Mouse (Mus musculus): ENCODE measurements around the gene Gng2. TPM values are rescaled to one million over a fixed set of nuclear protein-coding genes. Genes with fewer than 3 reads are reported as not detected.

Gene Gng2
- total and polyA plus RNA-seq, 3 experiments, result 11.7 to 14.9 (median 13.0) TPM

- Histone ChIP-seq H3K9ac (ENCODE audit: low read depth, low read length) (no peak overlapping the region), H3K4me3 (no peak overlapping the region), H3K79me2 (replicated peaks; ENCODE audit: control insufficient read depth, insufficient read depth, low read length) (no peaks in the 10 kb centered on the region), H3K4me1 (ENCODE audit: control insufficient read depth, insufficient read depth, low read length) (no peaks in the 10 kb centered on the region), H3K27me3 (ENCODE audit: control insufficient read depth, insufficient read depth, low read length) (no peaks in the 10 kb centered on the region), H3K36me3 (ENCODE audit: control insufficient read depth, insufficient read depth, low read length) (no peaks in the 10 kb centered on the region), H3K27ac (no peak overlapping the region)
- WGBS, result 78% methylated on average over 3 of the region's 3 CpGs
- TF ChIP-seq POLR2A (IDR thresholded peaks at IDR 0.05; ENCODE audit: insufficient read depth, low read depth, low read length) (no peak), EP300 (IDR thresholded peaks at IDR 0.05; ENCODE audit: insufficient read depth, low read depth, low read length) (no peak), CTCF (IDR thresholded peaks at IDR 0.05) (no peak)
- intact Hi-C loops (cut with DNase I), result no loop called here
- DNase-seq, result no peak
These were observed 141.1 kb downstream of the Gng2 start for GRCm38 (mm10) chr14:19836289-19836688.

DNA sequence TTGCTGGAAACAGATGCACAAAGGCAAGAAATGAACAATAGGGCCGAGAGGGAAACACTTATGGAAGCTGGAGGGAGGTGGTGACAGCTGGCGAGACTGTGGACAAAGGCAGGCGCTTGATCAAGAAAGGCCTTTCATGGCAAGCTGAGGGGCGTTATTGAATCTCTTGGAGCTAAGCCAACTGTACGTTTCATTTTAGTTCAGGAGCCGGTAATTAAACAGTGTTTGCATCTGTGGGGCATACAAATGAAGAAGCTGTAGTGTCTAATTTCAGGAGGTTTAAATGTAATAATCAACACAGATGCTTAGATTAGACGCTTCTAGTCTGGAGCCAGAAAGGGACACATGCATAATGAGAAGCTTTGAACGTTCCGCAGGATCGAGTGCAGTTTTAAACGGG lies 151.9 kb downstream of the Gng2 start:
- Histone ChIP-seq H3K4me3 (no peak overlapping the region), H3K9ac (ENCODE audit: low read depth, low read length) (no peak overlapping the region), H3K79me2 (replicated peaks; ENCODE audit: control insufficient read depth, insufficient read depth, low read length) (no peaks in the 10 kb centered on the region), H3K36me3 (ENCODE audit: control insufficient read depth, insufficient read depth, low read length) (peaks cover 3% of the 10 kb centered on the region), H3K4me1 (ENCODE audit: control insufficient read depth, insufficient read depth, low read length) (peaks cover 1% of the 10 kb centered on the region), H3K27ac (no peak overlapping the region), H3K27me3 (ENCODE audit: control insufficient read depth, insufficient read depth, low read length) (no peaks in the 10 kb centered on the region)
- DNase-seq, result no peak
- TF ChIP-seq EP300 (IDR thresholded peaks at IDR 0.05; ENCODE audit: insufficient read depth, low read depth, low read length) (no peak), POLR2A (IDR thresholded peaks at IDR 0.05; ENCODE audit: insufficient read depth, low read depth, low read length) (no peak), CTCF (IDR thresholded peaks at IDR 0.05) (no peak)
- WGBS, result 57% methylated on average over 11 of the region's 11 CpGs
- intact Hi-C loops (cut with DNase I), result no loop called here

- intact Hi-C loops (cut with DNase I), result no loop called here
- peak; percentile 95 to 96 for DNase-seq
- TF ChIP-seq CTCF (IDR thresholded peaks at IDR 0.05) (no peak), POLR2A (IDR thresholded peaks at IDR 0.05; ENCODE audit: insufficient read depth, low read depth, low read length) (0 out of 2 replicates have a peak, but pooled peaks have one; percentile 76), EP300 (IDR thresholded peaks at IDR 0.05; ENCODE audit: insufficient read depth, low read depth, low read length) (0 out of 2 replicates have a peak, but pooled peaks have one; percentile 54)
- Histone ChIP-seq H3K27ac (peak within 1 kb of the TSS; percentile 88), H3K4me3 (peak within 1 kb of the TSS; percentile 83), H3K4me1 (ENCODE audit: control insufficient read depth, insufficient read depth, low read length) (peaks cover 1% of the 10 kb centered on the region), H3K9ac (ENCODE audit: low read depth, low read length) (peak within 1 kb of the TSS; percentile 93), H3K27me3 (ENCODE audit: control insufficient read depth, insufficient read depth, low read length) (no peaks in the 10 kb centered on the region), H3K79me2 (replicated peaks; ENCODE audit: control insufficient read depth, insufficient read depth, low read length) (no peaks in the 10 kb centered on the region), H3K36me3 (ENCODE audit: control insufficient read depth, insufficient read depth, low read length) (peaks cover 3% of the 10 kb centered on the region)
- WGBS, result under 1% methylated on average over 80 of the region's 80 CpGs
These were observed 153.9 kb downstream of the Gng2 start, which contains the start of gene Rtraf for GRCm38 (mm10) chr14:19823321-19824142. Rtraf (minus strand) TSS chr14:19823824.

Other genes with a start within 250 kb of the Gng2 start
- 10 to 100 TPM; 21.2 to 21.6 TPM for gene Nid2, start 226.4 kb downstream of the Gng2 start, total RNA-seq (2021)
- gene Nid2, start 226.4 kb downstream of the Gng2 start, polyA plus RNA-seq (2012; rRNA removed), result 12.1 and 14.3 TPM in 2 replicates
- gene Rtraf, start 153.8 kb downstream of the Gng2 start, total RNA-seq (2021), result 10 to 100 TPM; 56.8 to 71.3 TPM
- gene Rtraf, start 153.8 kb downstream of the Gng2 start, polyA plus RNA-seq (2012; rRNA removed), result 33.1 and 51.0 TPM in 2 replicates
- 1 to 10 TPM; 2.6 to 2.8 TPM for gene Saysd1, start 160.9 kb upstream of the Gng2 start, total RNA-seq (2021)
- 4.7 and 5.0 TPM in 2 replicates for gene Saysd1, start 160.9 kb upstream of the Gng2 start, polyA plus RNA-seq (2012; rRNA removed)
- gene Kcnk5, start 204.2 kb upstream of the Gng2 start, total RNA-seq (2021), result under 1 TPM; 0.65 to 0.70 TPM
- 0.84 and 0.91 TPM in 2 replicates for gene Kcnk5, start 204.2 kb upstream of the Gng2 start, polyA plus RNA-seq (2012; rRNA removed)